Mouse (Mus musculus) liver, adult 2 months (tissue): ENCODE measurements at regions not wholly inside any gene's neighbourhood (a gene's known extent, or its start where the extent isn't known, plus 50 kb on each side); places are given as distances from the start of the nearest gene placed in this dataset.

Experiments
- CTCF ChIP-seq: fragments of 200-500 bp; IDR thresholded peaks from 2 replicates; pipeline ENCODE4 v1.5.1; 2011; ENCODE audit warnings: low read depth, low read length, control low read depth
- POLR2A ChIP-seq: fragments of 200-500 bp; IDR thresholded peaks from 2 replicates; pipeline ENCODE4 v1.6.1; 2011; ENCODE audit warnings: low read length, control low read depth; ENCODE audit not compliant: insufficient read depth; ENCODE audit errors: extremely low read depth

- TF ChIP-seq CTCF, result no peak
- no peak for TF ChIP-seq POLR2A
Measured at GRCm38 (mm10) chrX:99555976-99556781, 85.1 kb upstream of the Pja1 start.
